Mouse (Mus musculus): ENCODE measurements around the gene Pacsin1. TPM values are rescaled to one million over a fixed set of nuclear protein-coding genes. Genes with fewer than 3 reads are reported as not detected.

Gene Pacsin1
- polyA plus RNA-seq, 1 experiment = 0.01 TPM

DNA sequence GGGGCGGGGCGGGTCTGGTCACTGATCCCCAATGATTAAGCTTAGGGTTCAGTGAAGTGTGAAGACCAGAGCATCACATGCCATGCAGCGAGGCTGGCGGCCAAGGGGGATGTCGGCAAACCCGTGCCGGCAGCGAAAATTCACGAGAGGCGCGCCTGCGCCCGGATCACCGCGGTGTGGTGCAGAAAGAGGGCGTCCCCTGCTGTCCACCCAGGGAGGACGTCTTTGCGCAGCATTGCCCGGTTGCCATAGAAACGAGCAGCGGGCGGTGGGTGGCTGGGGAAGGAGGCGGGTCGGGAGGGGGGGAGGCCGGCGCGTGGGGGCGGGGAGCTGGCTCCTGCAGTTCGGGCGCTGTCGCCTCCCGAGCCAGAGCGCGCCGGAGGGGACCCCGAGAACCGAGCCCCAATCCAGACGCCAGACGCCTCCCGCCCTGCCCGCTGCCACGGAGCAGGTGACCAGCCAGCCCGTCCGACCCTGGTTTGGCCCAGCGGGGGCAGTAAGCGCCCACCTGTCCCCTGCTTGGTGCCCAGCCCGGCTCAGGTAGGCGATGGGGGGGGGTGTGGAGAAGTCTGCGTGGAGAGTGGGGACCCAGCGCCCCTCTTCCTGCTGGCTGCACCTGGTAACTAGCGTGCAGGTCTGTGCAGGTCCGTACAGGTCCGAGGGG lies 29.7 kb downstream of the Pacsin1 start:
- Histone ChIP-seq H3K36me3 (ENCODE audit: control insufficient read depth) (no peaks in the 10 kb centered on the region), H3K9me3 (ENCODE audit: control insufficient read depth, low read length) (no peaks in the 10 kb centered on the region), H3K4me3 (replicated peaks) (no peak overlapping the region), H3K27me3 (ENCODE audit: control insufficient read depth) (peaks cover 61% of the 10 kb centered on the region), H3K4me1 (ENCODE audit: control insufficient read depth) (peaks cover 2% of the 10 kb centered on the region)
- TF ChIP-seq TAL1 (IDR thresholded peaks at IDR 0.05; ENCODE audit: low read length) (no peak), GATA1 (IDR thresholded peaks at IDR 0.05; ENCODE audit: low read length) (no peak)

DNA sequence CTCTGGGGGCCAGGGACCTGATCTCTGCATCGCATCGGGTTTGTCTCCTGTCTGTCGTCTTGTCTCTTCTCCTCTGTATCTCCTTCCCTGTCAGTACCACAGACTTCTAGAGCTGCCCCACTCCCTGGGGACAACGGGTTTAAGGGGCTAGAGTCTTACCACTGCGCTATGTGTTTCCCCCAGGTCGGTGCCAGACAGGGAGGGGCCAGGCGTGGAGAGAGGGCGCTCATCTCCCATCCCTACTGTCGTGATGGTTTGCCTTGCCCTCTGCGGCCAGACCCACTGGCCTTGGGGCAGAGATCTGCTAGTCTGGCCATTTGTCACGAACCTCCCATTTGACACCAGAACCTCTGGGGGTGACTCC lies 30.2 kb downstream of the Pacsin1 start:
- peaks cover 2% of the 10 kb centered on the region for H3K4me1 ChIP-seq (ENCODE audit: control insufficient read depth)
- no peaks in the 10 kb centered on the region for H3K9me3 ChIP-seq (ENCODE audit: control insufficient read depth, low read length)
- no peak overlapping the region for H3K4me3 ChIP-seq (replicated peaks)
- peaks cover 63% of the 10 kb centered on the region for H3K27me3 ChIP-seq (ENCODE audit: control insufficient read depth)
- no peaks in the 10 kb centered on the region for H3K36me3 ChIP-seq (ENCODE audit: control insufficient read depth)
- TF ChIP-seq TAL1 (IDR thresholded peaks at IDR 0.05; ENCODE audit: low read length) (no peak), GATA1 (IDR thresholded peaks at IDR 0.05; ENCODE audit: low read length) (no peak)

DNA sequence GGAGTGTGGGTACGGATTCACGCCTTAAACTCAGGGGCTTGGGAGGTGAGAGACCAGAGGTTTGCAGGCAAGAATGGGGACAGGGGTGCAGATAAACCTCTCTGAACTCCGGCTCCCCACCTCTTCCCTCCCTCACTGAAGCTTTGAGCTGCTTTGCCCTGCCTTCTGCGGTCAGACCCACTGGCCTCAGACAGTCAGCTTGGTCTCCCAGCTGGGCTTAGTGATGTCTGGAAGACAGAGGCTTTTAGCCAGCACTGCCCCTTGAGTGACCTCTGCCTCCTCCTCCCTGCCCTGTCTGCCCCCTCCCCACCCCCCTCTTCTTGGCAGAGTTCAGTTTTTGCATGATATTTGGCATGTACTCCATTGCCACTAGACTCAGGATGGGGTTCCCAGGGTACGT lies 31.1 kb downstream of the Pacsin1 start:
- peaks cover 2% of the 10 kb centered on the region for H3K4me1 ChIP-seq (ENCODE audit: control insufficient read depth)
- no peaks in the 10 kb centered on the region for H3K36me3 ChIP-seq (ENCODE audit: control insufficient read depth)
- peaks cover 66% of the 10 kb centered on the region for H3K27me3 ChIP-seq (ENCODE audit: control insufficient read depth)
- no peaks in the 10 kb centered on the region for H3K9me3 ChIP-seq (ENCODE audit: control insufficient read depth, low read length)
- no peak for TF ChIP-seq TAL1 (IDR thresholded peaks at IDR 0.05; ENCODE audit: low read length)
- TF ChIP-seq GATA1 (IDR thresholded peaks at IDR 0.05; ENCODE audit: low read length) = no peak
- no peak overlapping the region for H3K4me3 ChIP-seq (replicated peaks)

DNA sequence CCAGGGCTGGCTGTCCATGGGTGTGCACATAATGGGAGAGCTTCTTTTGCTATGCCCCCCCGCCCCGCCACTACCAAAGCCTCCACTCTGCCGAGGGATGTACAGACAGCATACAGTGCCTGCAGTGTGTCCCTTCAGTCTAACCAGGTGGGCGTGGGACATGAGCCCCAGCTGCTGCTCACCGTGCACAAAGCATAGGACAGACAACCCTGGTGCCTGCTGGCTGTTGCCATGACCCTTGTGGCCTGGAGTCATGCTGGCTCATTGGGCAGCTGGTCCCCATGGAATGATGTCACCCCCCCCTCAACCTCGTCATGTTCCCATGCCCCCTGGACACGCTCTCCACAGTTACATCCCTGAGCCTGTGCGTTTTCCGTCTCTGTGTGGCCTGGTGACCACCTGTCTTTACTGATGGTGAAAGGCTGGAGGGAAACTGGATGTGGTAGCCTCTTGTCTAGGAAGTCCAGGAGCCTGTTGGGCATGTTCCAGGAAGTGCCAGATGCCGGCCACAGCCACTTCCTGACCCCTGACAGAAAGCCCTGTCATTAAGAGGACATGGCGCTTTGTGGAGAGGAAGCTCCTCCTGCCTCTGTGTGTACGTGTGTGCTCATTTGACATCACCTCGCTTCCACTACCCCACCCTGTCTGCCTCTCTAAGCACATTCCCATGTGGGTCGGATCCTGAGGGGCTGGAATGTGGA lies 35.8 kb downstream of the Pacsin1 start:
- no peak overlapping the region for H3K4me3 ChIP-seq (replicated peaks)
- peaks cover 32% of the 10 kb centered on the region for H3K27me3 ChIP-seq (ENCODE audit: control insufficient read depth)
- H3K4me1 ChIP-seq (ENCODE audit: control insufficient read depth) = no peaks in the 10 kb centered on the region
- TF ChIP-seq TAL1 (IDR thresholded peaks at IDR 0.05; ENCODE audit: low read length) (no peak), GATA1 (IDR thresholded peaks at IDR 0.05; ENCODE audit: low read length) (no peak)
- H3K36me3 ChIP-seq (ENCODE audit: control insufficient read depth) = no peaks in the 10 kb centered on the region
- no peaks in the 10 kb centered on the region for H3K9me3 ChIP-seq (ENCODE audit: control insufficient read depth, low read length)

DNA sequence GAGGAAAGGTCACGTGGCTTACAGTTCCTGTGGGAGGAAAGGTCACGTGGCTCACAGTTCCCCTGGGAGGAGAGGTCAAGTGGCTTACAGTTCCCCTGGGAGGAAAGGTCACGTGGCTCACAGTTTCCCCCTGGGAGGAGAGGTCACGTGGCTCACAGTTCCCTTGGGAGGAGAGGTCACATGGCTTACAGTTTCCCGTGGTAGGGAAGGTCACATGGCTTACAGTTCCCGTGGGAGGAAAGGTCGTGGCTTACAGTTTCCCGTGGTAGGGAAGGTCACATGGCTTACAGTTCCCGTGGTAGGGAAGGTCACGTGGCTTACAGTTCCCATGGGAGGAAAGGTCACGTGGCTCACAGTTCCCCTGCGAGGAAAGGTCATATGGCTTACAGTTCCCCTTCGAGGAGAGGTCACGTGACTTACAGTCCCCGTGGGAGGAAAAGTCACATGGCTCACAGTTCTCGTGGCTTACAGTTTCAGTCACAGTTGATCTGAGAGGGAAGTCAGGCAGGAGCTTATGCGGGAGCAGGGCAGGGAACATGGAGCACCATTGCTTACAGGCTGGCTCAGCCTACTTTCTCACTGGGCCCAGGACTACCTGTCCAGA lies 44.4 kb downstream of the Pacsin1 start:
- no peaks in the 10 kb centered on the region; the same call in 1 of the 2 replicates for H3K27me3 ChIP-seq (ENCODE audit: control insufficient read depth)
- H3K4me1 ChIP-seq (ENCODE audit: control insufficient read depth) = peaks cover 3% of the 10 kb centered on the region
- H3K36me3 ChIP-seq (ENCODE audit: control insufficient read depth) = no peaks in the 10 kb centered on the region
- H3K4me3 ChIP-seq (replicated peaks) = no peak overlapping the region
- TF ChIP-seq TAL1 (IDR thresholded peaks at IDR 0.05; ENCODE audit: low read length) = no peak
- no peak for TF ChIP-seq GATA1 (IDR thresholded peaks at IDR 0.05; ENCODE audit: low read length)
- peaks cover 20% of the 10 kb centered on the region for H3K9me3 ChIP-seq (ENCODE audit: control insufficient read depth, low read length)

DNA sequence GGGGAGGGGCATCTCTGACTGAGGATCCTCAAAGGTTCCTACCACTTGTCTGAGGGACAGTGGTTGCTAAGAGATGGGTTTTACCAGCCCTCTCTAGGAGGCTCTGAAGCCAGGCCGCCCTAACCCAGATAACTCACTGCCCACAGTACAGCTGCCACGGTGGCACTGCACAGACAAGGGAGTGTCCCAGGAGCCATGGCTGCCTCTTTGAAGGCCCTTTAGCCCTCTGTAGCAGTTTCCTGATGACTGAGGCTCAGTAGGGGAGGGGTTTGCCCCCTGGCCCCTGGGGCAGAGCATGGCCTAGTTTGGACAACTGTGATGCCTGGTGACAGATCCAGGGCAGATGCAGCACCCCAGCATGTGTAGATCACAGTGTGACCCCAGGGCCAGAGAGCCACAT lies 45.5 kb downstream of the Pacsin1 start:
- no peak overlapping the region for H3K4me3 ChIP-seq (replicated peaks)
- no peak for TF ChIP-seq TAL1 (IDR thresholded peaks at IDR 0.05; ENCODE audit: low read length)
- TF ChIP-seq GATA1 (IDR thresholded peaks at IDR 0.05; ENCODE audit: low read length) = no peak
- H3K27me3 ChIP-seq (ENCODE audit: control insufficient read depth) = peaks cover 7% of the 10 kb centered on the region
- peaks cover 20% of the 10 kb centered on the region for H3K9me3 ChIP-seq (ENCODE audit: control insufficient read depth, low read length)
- H3K4me1 ChIP-seq (ENCODE audit: control insufficient read depth) = peaks cover 8% of the 10 kb centered on the region
- H3K36me3 ChIP-seq (ENCODE audit: control insufficient read depth) = no peaks in the 10 kb centered on the region

DNA sequence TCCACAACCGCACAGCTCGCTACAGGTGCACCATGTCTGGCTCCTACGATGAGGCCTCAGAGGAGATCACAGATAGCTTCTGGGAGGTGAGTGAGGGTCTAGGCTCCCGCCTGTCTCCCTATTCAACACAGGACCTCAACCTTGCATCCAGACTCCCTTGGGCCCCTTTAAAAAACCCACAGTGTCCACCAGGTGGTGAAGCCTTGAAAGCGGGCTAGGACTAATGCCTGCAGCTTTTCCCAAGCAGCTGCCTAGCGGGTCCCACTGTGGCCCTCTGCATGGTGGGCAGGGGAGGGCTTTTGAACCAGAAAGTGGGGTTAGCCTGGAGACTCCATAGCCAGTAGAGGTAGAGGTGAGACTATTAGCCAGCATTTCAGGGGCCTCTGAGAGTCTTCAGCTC lies 46.5 kb downstream of the Pacsin1 start:
- Histone ChIP-seq H3K4me1 (ENCODE audit: control insufficient read depth) (peaks cover 8% of the 10 kb centered on the region), H3K9me3 (ENCODE audit: control insufficient read depth, low read length) (peaks cover 20% of the 10 kb centered on the region), H3K27me3 (ENCODE audit: control insufficient read depth) (peaks cover 15% of the 10 kb centered on the region), H3K4me3 (replicated peaks) (no peak overlapping the region), H3K36me3 (ENCODE audit: control insufficient read depth) (no peaks in the 10 kb centered on the region)
- TF ChIP-seq TAL1 (IDR thresholded peaks at IDR 0.05; ENCODE audit: low read length) (no peak), GATA1 (IDR thresholded peaks at IDR 0.05; ENCODE audit: low read length) (no peak)

DNA sequence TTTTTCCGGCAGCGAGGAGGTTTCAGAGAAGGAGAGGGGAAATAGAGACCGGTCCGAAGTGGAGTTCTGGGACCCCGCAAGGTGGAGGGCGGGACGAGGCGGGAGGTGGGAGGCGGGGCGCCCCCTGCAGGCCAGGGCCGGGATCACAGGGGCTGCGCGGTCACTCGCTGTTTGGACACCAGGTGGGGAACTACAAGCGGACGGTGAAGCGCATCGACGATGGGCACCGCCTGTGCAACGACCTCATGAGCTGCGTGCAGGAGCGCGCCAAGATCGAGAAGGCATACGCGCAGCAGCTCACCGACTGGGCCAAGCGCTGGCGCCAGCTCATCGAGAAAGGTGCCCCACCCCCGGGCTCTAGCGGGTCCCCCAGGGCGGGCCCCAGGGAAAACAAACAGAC lies 47.2 kb downstream of the Pacsin1 start:
- no peaks in the 10 kb centered on the region for H3K36me3 ChIP-seq (ENCODE audit: control insufficient read depth)
- TF ChIP-seq TAL1 (IDR thresholded peaks at IDR 0.05; ENCODE audit: low read length) (no peak), GATA1 (IDR thresholded peaks at IDR 0.05; ENCODE audit: low read length) (no peak)
- no peak overlapping the region for H3K4me3 ChIP-seq (replicated peaks)
- peaks cover 8% of the 10 kb centered on the region for H3K4me1 ChIP-seq (ENCODE audit: control insufficient read depth)
- peaks cover 22% of the 10 kb centered on the region for H3K27me3 ChIP-seq (ENCODE audit: control insufficient read depth)
- peaks cover 20% of the 10 kb centered on the region for H3K9me3 ChIP-seq (ENCODE audit: control insufficient read depth, low read length)

DNA sequence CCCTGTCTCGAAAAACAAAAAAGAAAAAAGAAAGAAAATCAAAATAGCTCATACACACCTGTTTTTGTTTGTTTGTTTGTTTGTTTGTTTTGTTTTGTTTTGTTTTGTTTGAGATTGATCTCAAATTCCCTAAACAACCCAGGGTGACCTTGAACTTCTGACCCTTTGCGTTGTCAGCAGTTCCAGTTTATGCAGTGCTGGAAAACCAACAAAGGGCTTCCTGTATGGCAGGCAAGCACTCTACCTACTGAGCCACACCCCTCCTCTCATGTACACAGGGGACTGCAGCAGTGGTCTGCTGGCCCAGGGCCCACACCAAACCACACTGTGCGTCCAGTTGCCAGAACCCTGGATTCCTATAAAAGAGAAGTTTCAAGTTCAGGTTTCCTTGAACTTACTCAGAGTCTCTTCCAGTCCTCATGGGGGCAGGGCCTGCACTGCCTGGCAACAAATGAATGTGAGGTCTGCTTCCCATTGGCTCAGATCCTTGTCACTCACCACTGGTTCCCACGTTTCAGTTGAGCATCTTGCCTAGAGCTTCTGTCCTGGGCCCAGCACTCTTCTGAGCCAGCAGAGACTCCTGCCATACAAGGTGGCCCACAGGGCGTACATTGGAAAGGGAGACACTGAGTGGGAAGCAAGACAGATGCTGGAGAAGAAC lies 48.8 kb downstream of the Pacsin1 start:
- H3K4me3 ChIP-seq (replicated peaks) = no peak overlapping the region
- peaks cover 14% of the 10 kb centered on the region for H3K4me1 ChIP-seq (ENCODE audit: control insufficient read depth)
- no peaks in the 10 kb centered on the region for H3K36me3 ChIP-seq (ENCODE audit: control insufficient read depth)
- peaks cover 32% of the 10 kb centered on the region for H3K27me3 ChIP-seq (ENCODE audit: control insufficient read depth)
- TF ChIP-seq GATA1 (IDR thresholded peaks at IDR 0.05; ENCODE audit: low read length) (no peak), TAL1 (IDR thresholded peaks at IDR 0.05; ENCODE audit: low read length) (no peak)
- H3K9me3 ChIP-seq (ENCODE audit: control insufficient read depth, low read length) = peaks cover 12% of the 10 kb centered on the region
